Mouse (Mus musculus) cerebellum, adult (tissue): ENCODE measurements around the gene Enoph1.

ENCODE experiments used
- ATAC-seq: cut with Nextera tagmentation; 2 replicates; pipeline ENCODE4 v1.9.2; 2017; ENCODE audit warnings: mild to moderate bottlenecking, moderate library complexity, mixed read lengths; ENCODE audit not compliant: insufficient number of reproducible peaks, low FRiP score, low TSS enrichment

Enoph1 gene

DNA sequence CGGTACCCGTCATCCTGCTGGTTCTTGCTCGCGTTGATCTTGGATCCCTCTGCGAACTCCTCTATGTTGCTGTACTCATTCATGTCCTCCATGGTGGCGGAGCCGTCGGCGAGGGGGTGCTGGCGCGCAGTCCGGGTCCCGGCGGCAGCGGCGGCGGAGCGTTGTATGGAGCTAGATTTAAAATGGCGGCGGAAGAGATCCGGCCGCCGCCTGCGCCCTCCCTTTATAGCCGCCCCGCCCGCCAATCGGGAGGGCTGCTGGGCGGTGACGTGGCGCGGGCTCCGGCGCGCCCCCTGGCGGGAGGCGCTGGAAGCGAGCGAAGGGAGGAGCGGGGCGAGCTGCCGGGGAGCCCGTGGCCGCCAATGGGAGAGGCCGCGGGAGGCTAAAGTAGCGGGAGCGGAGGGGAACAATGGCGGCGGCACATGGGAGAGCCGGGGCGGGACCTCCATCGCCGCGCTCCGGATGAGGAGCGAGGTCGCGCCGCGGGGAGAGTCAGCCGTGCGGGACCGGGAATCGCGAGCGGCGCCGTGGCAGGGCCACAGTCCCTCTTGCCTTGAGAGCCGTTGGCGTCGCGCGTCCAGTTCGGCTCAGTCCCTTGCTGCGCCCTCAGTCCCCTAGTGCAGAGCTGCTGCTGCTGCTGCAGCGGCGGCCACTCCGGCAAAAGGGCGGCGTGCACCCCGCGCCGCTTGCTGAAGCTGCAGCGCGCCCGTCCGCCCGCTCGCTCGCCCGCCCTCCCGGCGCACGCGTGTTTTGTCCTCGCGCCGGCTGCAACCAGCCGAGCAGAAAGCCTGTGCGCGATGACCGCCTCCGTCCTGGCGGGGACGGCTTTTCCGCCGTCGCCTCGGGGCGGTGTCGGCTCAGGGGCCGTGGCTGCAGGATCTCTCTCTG lies 827 bp upstream of the Enoph1 start:
- ATAC-seq = peak; percentile 70

DNA sequence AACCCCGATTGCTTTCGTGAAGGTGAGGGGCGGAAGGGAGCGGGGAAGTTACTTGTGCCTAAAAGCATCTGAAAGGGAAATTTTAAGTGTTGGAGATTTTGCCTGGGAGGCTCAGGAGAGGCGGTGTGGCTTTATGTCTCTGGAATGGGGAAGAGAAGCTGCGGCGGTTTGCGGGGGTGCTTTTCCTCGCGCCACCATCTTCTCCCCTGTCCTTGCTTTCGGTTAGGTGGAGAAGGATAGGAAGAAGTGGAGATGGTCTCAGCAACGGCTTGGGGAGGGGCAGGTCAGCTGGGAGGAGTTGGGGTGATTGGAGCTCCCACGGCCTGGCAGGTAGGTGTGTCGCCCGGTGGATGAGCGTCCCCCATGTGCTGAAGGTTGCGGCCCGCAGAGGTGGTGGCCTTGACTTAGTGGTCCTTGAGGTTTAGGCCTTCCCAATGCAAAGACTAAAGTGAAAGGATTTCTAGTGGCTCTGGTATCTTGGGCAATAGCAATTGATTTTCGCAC lies 548 bp downstream of the Enoph1 start:
- no peak for ATAC-seq

DNA sequence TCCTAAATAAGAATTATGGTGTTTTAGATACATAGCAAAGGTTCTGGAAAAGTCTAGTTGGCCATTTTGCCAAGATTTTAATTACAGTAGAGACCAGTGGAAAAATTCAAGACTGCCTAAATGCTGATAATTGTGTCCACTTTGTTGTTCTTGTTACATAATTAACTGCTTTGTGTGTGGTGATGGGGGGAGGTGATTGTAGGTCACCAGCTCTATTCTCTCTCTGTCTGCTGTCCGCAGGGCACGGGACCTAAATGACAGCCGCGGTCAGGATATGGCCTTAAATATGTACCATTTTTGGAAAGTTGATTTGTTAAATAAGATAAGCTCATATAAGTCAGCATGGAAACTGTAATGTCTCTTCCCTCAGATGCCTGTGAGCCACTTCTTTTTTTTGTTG lies 1.5 kb downstream of the Enoph1 start:
- no peak for ATAC-seq

DNA sequence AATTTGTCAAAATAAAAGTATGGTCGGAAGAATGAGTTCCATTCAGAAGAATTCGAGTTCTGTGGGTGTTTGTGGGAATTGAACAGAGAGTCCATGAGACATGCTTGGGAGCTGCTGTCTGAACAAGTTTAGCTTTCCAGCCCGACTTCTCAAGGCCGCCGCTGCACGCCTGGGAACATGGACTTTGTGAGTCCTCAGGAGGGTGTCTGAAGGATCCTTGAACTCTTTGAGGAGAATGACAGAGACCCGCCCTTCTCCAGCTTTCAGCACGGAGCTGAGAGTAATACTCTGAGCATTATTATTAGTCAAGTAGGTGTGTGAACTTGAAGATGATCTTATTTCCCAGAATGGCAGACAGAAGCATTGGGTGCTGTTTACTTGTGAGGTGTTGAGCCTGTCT lies 2.7 kb downstream of the Enoph1 start:
- no peak for ATAC-seq

DNA sequence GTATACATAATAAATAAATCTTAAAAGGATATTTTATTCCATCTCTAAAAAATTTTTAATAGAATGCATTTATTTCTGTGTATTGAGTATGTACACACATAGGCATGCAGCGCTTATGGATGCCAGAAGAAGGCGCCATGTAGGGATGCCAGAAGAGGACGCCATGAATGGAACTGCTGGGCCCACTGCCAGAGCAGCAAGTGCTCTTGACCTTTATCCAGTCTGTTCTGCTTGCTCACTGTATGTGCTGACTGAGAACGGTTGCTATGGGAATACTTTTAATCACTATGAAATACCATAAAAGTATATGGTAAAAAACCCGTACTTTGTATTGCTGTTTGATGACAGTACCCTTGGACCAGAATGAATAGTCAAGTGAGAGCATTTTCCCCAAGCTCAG lies 3.6 kb downstream of the Enoph1 start:
- ATAC-seq = no peak

DNA sequence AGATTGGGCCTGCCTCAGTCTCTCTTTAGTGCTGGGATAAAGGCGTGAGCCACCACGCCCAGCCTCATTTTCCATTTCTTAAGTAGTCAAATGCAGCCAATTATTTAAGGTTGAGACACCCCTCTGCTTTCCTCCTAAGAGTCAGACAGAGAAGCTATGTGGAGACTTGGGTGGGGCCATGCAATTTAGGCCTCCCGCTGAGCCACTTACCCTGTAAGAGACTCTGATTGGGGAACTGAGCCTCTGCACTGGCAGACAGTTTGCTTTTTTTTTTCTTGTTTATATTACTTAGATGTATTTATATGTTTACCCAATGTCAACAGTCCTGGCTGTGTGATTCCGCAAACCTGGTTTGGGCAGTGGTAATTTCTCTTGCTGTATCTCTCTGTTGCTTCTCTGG lies 4.2 kb downstream of the Enoph1 start:
- ATAC-seq = no peak

DNA sequence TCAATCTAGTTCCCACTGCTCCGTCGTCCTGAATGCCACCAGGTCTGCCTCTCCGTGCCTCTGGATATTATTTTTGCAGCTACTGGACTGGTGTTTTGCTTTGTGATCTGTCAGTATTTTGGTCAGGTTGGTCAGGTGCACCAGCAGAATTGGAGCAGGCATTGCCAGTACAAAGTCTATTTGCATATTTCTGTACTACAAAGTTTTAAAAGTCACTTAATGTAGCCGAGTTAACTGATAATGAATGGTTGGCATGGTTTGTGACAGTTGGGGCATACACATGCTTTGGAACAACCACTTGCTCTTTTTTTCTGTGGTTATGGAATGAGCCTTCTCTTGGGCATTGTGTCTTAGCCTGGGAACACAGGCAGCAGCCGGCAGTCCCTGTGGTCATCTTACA lies 4.8 kb downstream of the Enoph1 start:
- no peak for ATAC-seq

DNA sequence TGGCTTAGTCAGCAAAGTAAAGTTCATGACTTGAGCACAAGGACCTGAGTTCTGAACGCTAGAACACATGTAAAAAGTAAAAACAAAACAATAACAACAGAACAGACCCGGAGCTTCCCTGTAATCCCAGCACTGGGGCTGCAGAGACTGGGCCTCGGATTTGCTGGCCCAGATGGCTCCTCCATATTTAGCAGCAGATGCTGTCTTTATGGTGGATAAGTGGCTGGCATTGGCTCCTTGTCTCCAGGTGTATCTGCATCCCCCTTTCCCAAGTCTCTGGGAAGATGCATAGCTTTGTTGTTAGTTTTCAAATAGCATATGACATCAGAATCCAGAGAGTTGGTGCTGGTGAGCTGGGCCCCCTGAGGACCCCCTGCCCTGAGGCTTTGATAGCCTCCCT lies 6.3 kb downstream of the Enoph1 start:
- no peak for ATAC-seq

DNA sequence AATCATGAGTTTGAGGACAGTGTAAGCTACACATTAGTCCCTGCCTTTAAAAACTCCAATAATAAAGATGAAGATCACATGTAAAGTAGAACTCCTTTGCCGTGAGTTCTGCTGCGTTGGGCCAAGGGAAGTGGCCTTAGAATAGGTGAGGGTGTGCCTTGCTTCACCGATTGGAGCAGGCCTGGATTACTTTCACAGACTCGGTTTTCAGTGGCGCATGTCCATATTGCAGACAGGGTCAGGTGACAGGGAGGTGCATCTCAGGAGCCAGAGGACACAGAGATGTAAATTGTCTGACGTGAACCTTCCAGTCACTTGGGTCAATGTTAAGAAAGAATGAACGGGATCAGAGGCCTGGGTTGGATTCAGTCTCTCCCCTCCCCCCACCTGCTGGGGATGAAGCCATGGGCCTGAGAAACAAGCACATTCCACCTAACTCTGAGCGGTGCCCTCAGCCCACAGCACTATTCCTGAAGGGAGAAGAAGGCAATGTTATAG lies 7.4 kb downstream of the Enoph1 start:
- no peak for ATAC-seq

DNA sequence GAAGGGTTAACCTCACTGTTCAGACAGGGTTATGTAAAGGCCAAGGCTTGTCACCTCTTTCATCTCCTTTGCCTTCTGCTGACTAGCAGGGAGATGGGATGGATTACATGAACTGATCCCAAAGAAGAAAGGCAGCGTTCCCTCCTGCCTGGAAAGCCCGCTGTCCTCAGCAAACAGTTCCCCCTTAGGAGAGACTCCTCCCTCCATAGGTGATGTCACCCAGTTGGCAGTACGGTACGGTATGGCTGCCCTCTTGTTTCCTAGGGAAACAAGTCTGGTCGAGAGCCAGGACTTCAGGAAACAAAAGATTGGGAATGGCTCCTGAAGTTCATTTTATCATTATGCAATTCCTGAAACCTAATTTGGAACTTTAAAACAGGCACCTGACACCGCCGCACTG lies 8.1 kb downstream of the Enoph1 start:
- peak; percentile 56; the same call in 1 of the 2 replicates for ATAC-seq

DNA sequence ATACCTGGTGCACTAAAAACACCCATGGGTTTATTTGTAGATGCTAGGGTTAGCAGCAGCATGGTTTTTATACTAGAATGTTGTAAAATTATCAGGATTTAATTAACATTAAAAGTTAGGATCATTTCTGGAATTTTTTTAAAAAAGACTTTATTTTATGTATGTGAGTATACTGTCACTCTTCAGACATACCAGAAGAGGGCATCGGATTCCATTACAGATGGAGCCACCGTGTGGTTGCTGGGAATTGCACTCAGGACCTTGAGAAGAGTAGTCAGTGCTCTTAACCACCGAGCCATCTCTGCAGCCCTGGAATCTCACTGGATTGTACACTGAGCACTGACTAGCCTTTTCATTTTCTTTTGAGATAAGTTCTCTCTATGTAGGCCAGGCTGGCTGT lies 10.1 kb downstream of the Enoph1 start:
- no peak for ATAC-seq

DNA sequence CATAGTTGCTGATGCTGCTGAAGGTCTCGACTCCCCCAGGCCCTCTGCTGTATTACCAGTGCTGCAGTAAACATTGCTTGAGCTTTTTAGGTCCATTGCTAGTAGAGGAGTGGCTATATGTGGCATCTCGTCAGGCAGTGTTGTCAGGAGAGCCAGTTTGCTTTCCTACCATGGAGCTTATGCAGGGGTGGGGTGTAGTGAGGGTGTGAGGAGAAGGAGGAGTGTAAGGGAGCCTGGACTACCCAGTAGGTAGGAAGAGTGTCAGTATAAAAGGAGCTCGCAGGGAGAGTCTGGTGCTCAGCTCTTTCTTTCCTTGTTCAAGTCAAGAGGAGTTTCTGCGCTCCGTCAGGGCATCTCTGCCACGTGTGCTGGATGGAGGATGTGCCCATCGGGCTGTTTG lies 12.9 kb downstream of the Enoph1 start:
- no peak for ATAC-seq

DNA sequence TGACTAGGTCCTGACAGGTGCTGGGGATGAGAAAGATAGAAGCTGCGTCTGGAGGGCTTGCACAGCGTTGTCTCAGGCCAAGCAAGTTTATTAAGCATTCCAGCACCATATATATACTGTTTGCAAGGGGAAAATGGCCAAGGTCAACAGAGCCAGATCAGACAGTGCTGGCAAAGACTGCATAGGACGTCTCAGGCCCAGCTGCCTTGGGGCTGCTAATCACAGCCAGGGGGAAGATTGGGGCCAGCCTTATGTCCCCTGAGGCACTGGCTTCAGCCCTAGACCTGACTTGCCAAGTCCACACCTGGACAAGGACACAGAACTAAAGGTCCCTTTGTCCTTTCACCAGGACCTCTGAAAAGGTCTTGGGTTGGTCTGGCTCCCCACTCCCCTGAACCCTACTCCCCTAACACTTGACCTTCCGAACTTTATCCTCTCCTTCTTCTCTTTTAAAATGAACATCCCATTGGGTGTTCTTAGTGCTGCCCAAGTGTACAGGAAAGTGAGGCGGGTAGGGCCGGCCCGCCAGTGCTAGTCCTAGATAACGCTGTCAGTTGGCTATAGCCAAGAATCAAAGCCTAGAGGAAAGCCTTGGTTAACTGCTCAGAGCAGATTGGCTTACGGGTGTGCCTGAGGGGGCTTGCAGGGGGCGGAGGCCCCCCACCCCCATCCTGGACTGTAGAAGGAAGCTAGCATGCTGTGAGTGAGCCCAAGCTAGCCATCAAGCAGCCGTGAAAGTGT lies 15.2 kb downstream of the Enoph1 start:
- ATAC-seq = no peak; the same call in 1 of the 2 replicates

DNA sequence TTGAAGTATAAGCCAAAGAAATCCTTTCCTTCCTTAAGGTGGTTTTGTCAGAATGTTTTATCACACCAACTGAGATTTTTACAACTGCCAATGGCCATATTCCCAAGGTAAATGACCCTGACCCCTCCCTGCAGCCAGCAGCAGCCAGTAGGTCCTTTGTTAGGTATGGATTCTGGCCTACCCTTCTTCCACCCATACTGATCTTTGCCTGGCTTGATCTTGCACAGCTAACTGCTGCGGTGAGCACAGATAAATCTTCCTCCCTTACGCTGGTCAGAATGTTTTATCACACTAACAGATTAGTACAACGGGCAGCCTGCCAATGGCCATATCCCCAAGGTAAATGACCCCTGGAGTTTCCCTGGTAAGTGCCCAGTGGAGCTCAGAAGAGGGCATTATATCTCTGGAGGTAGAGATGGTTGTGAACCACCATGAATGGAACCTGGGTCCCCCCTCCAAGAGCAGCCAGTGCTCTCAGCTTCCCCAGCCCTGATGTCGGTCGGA lies 16.1 kb downstream of the Enoph1 start:
- ATAC-seq = no peak

DNA sequence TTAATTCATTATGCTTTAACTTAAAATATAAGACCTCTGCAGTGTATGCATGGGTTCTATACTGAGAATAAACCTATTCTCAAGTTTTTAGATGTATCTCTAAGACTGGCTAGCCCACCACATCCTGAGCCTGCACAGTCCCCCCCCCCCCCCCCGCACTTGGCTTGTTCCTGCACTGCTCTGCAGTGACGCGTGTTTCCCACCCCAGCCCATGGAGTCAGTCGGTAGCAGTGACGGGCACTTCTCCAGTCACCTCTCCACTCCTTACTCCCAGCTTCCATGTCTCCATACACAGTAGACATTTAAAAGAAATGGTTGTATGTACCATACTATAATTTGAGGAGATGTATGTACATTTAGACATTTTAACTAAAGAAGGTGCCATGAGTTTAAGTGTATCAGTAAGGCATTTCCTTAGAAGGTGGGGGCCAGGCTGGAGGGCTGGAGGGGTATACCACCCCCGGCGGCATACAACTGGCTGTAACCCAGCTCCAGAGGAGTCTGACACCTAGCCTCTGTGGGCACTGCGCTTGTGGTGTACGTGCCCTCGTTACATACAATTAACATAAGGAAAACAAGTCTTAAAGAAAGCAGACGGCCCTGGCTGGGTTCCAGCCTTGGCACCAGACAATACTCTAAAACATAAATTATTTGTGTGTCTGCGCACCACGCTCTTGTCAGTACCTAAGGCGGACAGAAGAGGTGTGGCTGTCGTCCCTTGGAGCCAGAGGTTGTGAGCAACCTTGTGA lies 17.9 kb downstream of the Enoph1 start:
- ATAC-seq = no peak

DNA sequence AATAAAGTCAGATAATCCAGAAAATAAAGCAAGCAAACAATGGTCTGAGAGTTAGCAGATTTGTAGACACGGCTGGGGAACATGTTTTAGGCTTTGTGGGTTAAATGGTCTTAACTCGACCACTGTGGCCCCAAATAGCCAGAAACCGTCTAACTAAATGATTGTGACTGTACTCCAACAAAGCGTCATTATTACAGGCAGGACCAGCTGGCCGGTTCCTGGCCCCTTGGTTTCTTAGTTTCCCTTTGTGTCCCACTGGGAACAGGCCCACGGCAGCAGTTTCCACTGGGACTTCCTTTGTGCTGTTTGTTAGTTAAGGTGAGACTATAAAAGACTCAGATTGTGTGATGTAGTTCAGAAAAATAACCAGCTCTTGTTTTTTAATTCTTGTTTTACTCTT lies 18.9 kb downstream of the Enoph1 start:
- no peak for ATAC-seq

DNA sequence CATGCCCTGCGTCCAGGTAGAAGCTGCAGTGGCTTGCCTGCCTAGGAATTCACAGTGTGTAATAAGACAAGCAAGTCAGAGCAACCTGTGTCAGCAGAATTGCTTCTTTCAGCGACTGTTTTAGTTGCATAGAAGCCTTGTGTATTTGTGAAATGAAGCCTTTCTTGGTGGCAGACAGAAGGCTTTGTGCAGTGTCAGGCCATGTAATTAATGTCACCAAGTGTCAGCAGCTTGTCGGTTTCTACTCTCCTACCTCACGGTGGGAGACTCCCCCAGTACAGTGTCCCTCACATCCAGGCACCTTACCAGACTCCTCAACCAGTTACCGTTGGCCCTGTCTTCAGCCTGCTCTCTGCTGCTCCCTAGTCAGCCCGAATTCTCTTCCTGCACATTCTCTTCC lies 19.5 kb downstream of the Enoph1 start:
- no peak for ATAC-seq

DNA sequence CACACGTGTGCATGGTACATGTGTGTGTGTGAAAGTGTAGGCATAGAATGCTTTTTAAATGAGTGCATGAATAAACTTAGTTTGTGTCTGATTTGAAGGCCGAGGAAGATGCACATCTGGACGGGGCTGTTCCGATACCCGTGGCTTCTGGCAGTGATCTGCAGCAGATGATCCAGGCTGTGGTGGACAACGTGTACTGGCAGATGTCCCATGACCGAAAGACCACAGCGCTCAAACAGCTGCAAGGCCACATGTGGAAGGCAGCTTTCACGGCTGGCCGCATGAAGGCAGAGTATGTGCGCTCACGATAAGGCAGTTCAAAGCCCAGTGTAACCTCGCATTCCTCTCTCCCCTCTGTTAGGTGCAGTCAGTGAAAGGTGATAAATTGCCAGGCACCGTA lies 21.1 kb downstream of the Enoph1 start:
- no peak for ATAC-seq

DNA sequence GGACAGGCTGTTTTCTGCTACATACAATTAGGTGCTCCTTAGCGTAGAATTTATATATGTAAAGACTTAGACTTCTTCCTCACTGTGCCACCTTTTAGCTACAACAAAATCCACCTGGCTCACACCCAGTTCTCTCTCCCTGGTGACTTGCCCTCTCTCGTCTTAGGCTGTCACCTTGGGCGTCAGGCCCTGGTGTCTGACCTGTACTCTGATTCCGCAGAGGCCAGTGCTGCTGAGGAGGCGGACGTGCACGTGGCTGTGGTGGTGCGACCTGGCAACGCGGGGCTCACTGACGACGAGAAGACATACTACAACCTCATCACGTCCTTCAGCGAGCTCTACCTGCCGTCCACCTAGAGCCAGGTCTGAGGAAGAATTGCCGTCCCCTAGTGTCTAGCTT lies 27.8 kb downstream of the Enoph1 start:
- ATAC-seq = no peak

DNA sequence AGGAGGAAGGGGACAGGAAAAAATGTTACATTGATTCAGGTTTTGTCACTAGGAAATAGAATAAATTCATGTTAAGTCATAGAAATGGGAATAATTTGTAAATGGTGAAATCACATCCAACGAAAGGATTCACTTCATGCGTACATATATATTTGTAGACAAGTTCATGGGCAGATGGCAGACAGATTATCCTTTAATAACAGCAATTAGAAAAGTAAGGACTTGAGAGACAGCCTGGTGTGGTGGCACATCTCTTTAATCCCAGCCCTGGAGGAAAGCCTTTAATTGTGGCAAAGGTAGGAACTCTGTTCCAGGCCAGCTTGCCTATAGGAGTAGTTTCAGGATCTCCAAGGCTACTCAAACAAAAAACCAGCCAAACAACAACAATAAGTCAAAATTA lies 29.7 kb downstream of the Enoph1 start:
- ATAC-seq = no peak
